Mouse (Mus musculus) limb, embryonic 14.5 days (tissue): Measurements from ENCODE around the gene Zfp524. TPM values are rescaled to one million over a fixed set of nuclear protein-coding genes. Genes with fewer than 3 reads are reported as not detected.

ENCODE experiments used
- ATAC-seq: fragments of 200-750 bp; cut with Nextera tagmentation; 2 replicates; pipeline ENCODE4 v1.8.0; 2017; ENCODE audit warnings: low read depth, moderate number of reproducible peaks, moderate TSS enrichment; ENCODE audit not compliant: low FRiP score
- DNase-seq: peaks from one replicate; pipeline ENCODE4 v3.0.0-alpha.2; 2015; ENCODE audit warnings: low spot score
- H3K27ac ChIP-seq: fragments of 300-500 bp; sonication (generic); replicated peaks from 2 replicates; pipeline ENCODE4 v1.5.1; 2014; ENCODE audit warnings: low read depth, mild to moderate bottlenecking, low read length, moderate library complexity, mixed read lengths
- H3K27me3 ChIP-seq: fragments of 300-500 bp; sonication (generic); 2 replicates; pipeline ENCODE4 v1.6.1; 2014; ENCODE audit warnings: low read length, mixed read lengths; ENCODE audit not compliant: control insufficient read depth, insufficient read depth
- H3K36me3 ChIP-seq: fragments of 300-500 bp; sonication (generic); 2 replicates; pipeline ENCODE4 v1.6.1; 2014; ENCODE audit warnings: mild to moderate bottlenecking, low read length, moderate library complexity, mixed read lengths; ENCODE audit not compliant: control insufficient read depth, insufficient read depth
- H3K4me1 ChIP-seq: fragments of 300-500 bp; sonication (generic); 2 replicates; pipeline ENCODE4 v1.6.1; 2014; ENCODE audit warnings: antibody characterized with exemption, low read length, mixed read lengths; ENCODE audit not compliant: control insufficient read depth, insufficient read depth
- H3K4me2 ChIP-seq: fragments of 300-500 bp; sonication (generic); replicated peaks from 2 replicates; pipeline ENCODE4 v1.6.1; 2014; ENCODE audit warnings: low read depth, mild to moderate bottlenecking, low read length, moderate library complexity; ENCODE audit not compliant: severe bottlenecking
- H3K4me3 ChIP-seq: fragments of 300-500 bp; sonication (generic); replicated peaks from 2 replicates; pipeline ENCODE4 v1.5.1; 2014; ENCODE audit warnings: low read length
- H3K9ac ChIP-seq: fragments of 300-500 bp; sonication (generic); 2 replicates; pipeline ENCODE4 v1.6.1; 2014; ENCODE audit warnings: mild to moderate bottlenecking, low read depth, low read length, moderate library complexity; ENCODE audit not compliant: severe bottlenecking
- H3K9me3 ChIP-seq: fragments of 300-500 bp; sonication (generic); 2 replicates; pipeline ENCODE4 v1.6.1; 2016; ENCODE audit warnings: low read length; ENCODE audit not compliant: control insufficient read depth
- POLR2A ChIP-seq: fragments of 200-500 bp; IDR thresholded peaks from 2 replicates; pipeline ENCODE4 v1.8.0; 2012; ENCODE audit warnings: inconsistent platforms, mild to moderate bottlenecking, moderate library complexity, borderline replicate concordance; ENCODE audit not compliant: insufficient read depth, insufficient read length; ENCODE audit errors: extremely low read depth
- WGBS: fragments of 180-500 bp; shearing (Covaris S2); extraction: QIAGEN DNeasy Blood & Tissue Kit; methylation state at CpG from one replicate; pipeline ENCODE4 v1.1.7; 2014; 5-methylcytosine and 5-hydroxymethylcytosine counted together
- polyA plus RNA-seq, 2 experiments: library from polyadenylated mRNA; depleted of rRNA in 1 of 2; stranded (reverse) in 1 of 2; unstranded in 1 of 2; fragments of >200 nt; fragmentation: Nextera tagmentation in 1 of 2; extraction: Ambion mirVana in 1 of 2; gene quantifications; 2 replicates each; pipeline versions ENCODE4 v1.2.1 to v1.2.3; 2012 to 2014

The Zfp524 gene
- polyA plus RNA-seq, 2 experiments, result 12.1 to 17.0 TPM

GRCm38 (mm10) chr7:5060239-5060731, 46.1 kb downstream of the Zfp524 start:
- Histone ChIP-seq H3K9me3 (no peaks in the 10 kb centered on the region), H3K4me1 (peaks cover 24% of the 10 kb centered on the region), H3K36me3 (0 out of 2 replicates have a peak, but pooled peaks cover under 1% of the 10 kb centered on the region), H3K4me2 (peak overlapping the region; percentile 82), H3K27ac (peak overlapping the region; percentile 96), H3K27me3 (peaks cover 18% of the 10 kb centered on the region), H3K4me3 (peak overlapping the region; percentile 64), H3K9ac (peak overlapping the region; percentile 83)
- 3% methylated on average over 24 of the region's 27 CpGs for WGBS
- no peak for TF ChIP-seq POLR2A
- peak; percentile 86 for DNase-seq
- no peak for ATAC-seq

GRCm38 (mm10) chr7:5060944-5061773, 46.9 kb downstream of the Zfp524 start:
- Histone ChIP-seq H3K4me2 (peak overlapping the region; percentile 82), H3K4me1 (peaks cover 21% of the 10 kb centered on the region), H3K4me3 (peak overlapping the region; percentile 64), H3K27me3 (peaks cover 9% of the 10 kb centered on the region; the same call in 1 of the 2 replicates), H3K36me3 (peaks cover 9% of the 10 kb centered on the region), H3K27ac (peak overlapping the region; percentile 96), H3K9ac (peak overlapping the region; percentile 83), H3K9me3 (no peaks in the 10 kb centered on the region)
- peak; percentile 99 for DNase-seq
- TF ChIP-seq POLR2A, result no peak; the same call in 1 of the 2 replicates
- peak; percentile 88 for ATAC-seq
- 2% methylated on average over 58 of the region's 60 CpGs for WGBS

- Histone ChIP-seq H3K4me2 (peak within 1 kb of the TSS; percentile 82), H3K4me3 (peak within 1 kb of the TSS; percentile 64), H3K36me3 (peaks cover 16% of the 10 kb centered on the region), H3K27ac (peak within 1 kb of the TSS; percentile 96), H3K9ac (peak within 1 kb of the TSS; percentile 83), H3K27me3 (0 out of 2 replicates have a peak, but pooled peaks cover 4% of the 10 kb centered on the region), H3K9me3 (no peaks in the 10 kb centered on the region), H3K4me1 (peaks cover 20% of the 10 kb centered on the region)
- TF ChIP-seq POLR2A, result 0 out of 2 replicates have a peak, but pooled peaks have one; percentile 19
- whole genome bisulfite sequencing, result 2% methylated on average over 32 of the region's 65 CpGs
- peak; percentile 81 for ATAC-seq
- peak; percentile 89 for DNase-seq
These were observed 47.7 kb downstream of the Zfp524 start, which contains the start of gene U2af2 for GRCm38 (mm10) chr7:5061774-5062359. Gene U2af2 (plus strand): TSS chr7:5062143.

GRCm38 (mm10) chr7:5062360-5063001, 48.3 kb downstream of the Zfp524 start:
- peak; percentile 58 for ATAC-seq
- H3K9me3 ChIP-seq, result no peaks in the 10 kb centered on the region
- peak overlapping the region; percentile 83 for H3K9ac ChIP-seq
- H3K27ac ChIP-seq, result peak overlapping the region; percentile 96
- no peak for TF ChIP-seq POLR2A
- DNase-seq, result peak; percentile 86
- no peaks in the 10 kb centered on the region for H3K27me3 ChIP-seq
- H3K4me1 ChIP-seq, result peaks cover 17% of the 10 kb centered on the region
- H3K4me3 ChIP-seq, result peak overlapping the region; percentile 64
- WGBS, result under 1% methylated on average over 46 of the region's 51 CpGs
- peaks cover 22% of the 10 kb centered on the region for H3K36me3 ChIP-seq
- peak overlapping the region; percentile 78 for H3K4me2 ChIP-seq

- Histone ChIP-seq H3K9ac (no peak overlapping the region), H3K4me2 (no peak overlapping the region), H3K4me3 (no peak overlapping the region), H3K9me3 (no peaks in the 10 kb centered on the region), H3K4me1 (peaks cover 14% of the 10 kb centered on the region), H3K36me3 (peaks cover 46% of the 10 kb centered on the region), H3K27ac (no peak overlapping the region), H3K27me3 (no peaks in the 10 kb centered on the region)
- no peak for ATAC-seq
- no peak for DNase-seq
- TF ChIP-seq POLR2A, result no peak
- 89% methylated on average over 6 of the region's 6 CpGs for WGBS
These were observed 50.7 kb downstream of the Zfp524 start for GRCm38 (mm10) chr7:5064886-5065285.

Other genes with a start within 250 kb of the Zfp524 start
- gene Fam71e2, start 243.1 kb upstream of the Zfp524 start, polyA plus RNA-seq (2012; rRNA removed), result 0.03 TPM in 1 of 2 replicates, not detected in the other
- not detected in 2 replicates for gene Fam71e2, start 243.1 kb upstream of the Zfp524 start, polyA plus RNA-seq (2014; fragmentation: Nextera tagmentation; extraction: Ambion mirVana)
- gene Il11, start 231.6 kb upstream of the Zfp524 start, polyA plus RNA-seq (2012; rRNA removed), result 0.33 and 0.63 TPM in 2 replicates
- 0.22 TPM in 1 of 2 replicates, not detected in the other for gene Il11, start 231.6 kb upstream of the Zfp524 start, polyA plus RNA-seq (2014; fragmentation: Nextera tagmentation; extraction: Ambion mirVana)
- gene Tmem190, start 231.5 kb upstream of the Zfp524 start, polyA plus RNA-seq (2012; rRNA removed), result not detected in 2 replicates
- gene Tmem190, start 231.5 kb upstream of the Zfp524 start, polyA plus RNA-seq (2014; fragmentation: Nextera tagmentation; extraction: Ambion mirVana), result not detected in 2 replicates
- gene Tmem238, start 224.8 kb upstream of the Zfp524 start, polyA plus RNA-seq (2012; rRNA removed), result 10.1 and 15.2 TPM in 2 replicates
- 8.1 and 9.6 TPM in 2 replicates for gene Tmem238, start 224.8 kb upstream of the Zfp524 start, polyA plus RNA-seq (2014; fragmentation: Nextera tagmentation; extraction: Ambion mirVana)
- gene Rpl28, start 221.5 kb upstream of the Zfp524 start, polyA plus RNA-seq (2012; rRNA removed), result 486 and 665 TPM in 2 replicates
- gene Rpl28, start 221.5 kb upstream of the Zfp524 start, polyA plus RNA-seq (2014; fragmentation: Nextera tagmentation; extraction: Ambion mirVana), result 253 and 275 TPM in 2 replicates
- gene Ube2s, start 201.8 kb upstream of the Zfp524 start, polyA plus RNA-seq (2012; rRNA removed), result 515 and 618 TPM in 2 replicates
- 366 and 368 TPM in 2 replicates for gene Ube2s, start 201.8 kb upstream of the Zfp524 start, polyA plus RNA-seq (2014; fragmentation: Nextera tagmentation; extraction: Ambion mirVana)
- gene Shisa7, start 169.7 kb upstream of the Zfp524 start, polyA plus RNA-seq (2012; rRNA removed), result 4.2 and 5.1 TPM in 2 replicates
- 0.43 and 0.54 TPM in 2 replicates for gene Shisa7, start 169.7 kb upstream of the Zfp524 start, polyA plus RNA-seq (2014; fragmentation: Nextera tagmentation; extraction: Ambion mirVana)
- gene Isoc2b, start 144.2 kb upstream of the Zfp524 start, polyA plus RNA-seq (2012; rRNA removed), result 7.4 and 11.0 TPM in 2 replicates
- gene Isoc2b, start 144.2 kb upstream of the Zfp524 start, polyA plus RNA-seq (2014; fragmentation: Nextera tagmentation; extraction: Ambion mirVana), result 9.7 and 9.9 TPM in 2 replicates
- 13.6 and 16.7 TPM in 2 replicates for gene Isoc2a, start 137.3 kb upstream of the Zfp524 start, polyA plus RNA-seq (2012; rRNA removed)
- gene Isoc2a, start 137.3 kb upstream of the Zfp524 start, polyA plus RNA-seq (2014; fragmentation: Nextera tagmentation; extraction: Ambion mirVana), result 1.1 and 1.3 TPM in 2 replicates
- gene Gm36210, start 107.9 kb upstream of the Zfp524 start, polyA plus RNA-seq (2012; rRNA removed), result 0.15 and 0.22 TPM in 2 replicates
- gene Gm36210, start 107.9 kb upstream of the Zfp524 start, polyA plus RNA-seq (2014; fragmentation: Nextera tagmentation; extraction: Ambion mirVana), result not detected in 2 replicates
- 13.4 and 22.3 TPM in 2 replicates for gene Zfp628, start 99.2 kb upstream of the Zfp524 start, polyA plus RNA-seq (2012; rRNA removed)
- gene Zfp628, start 99.2 kb upstream of the Zfp524 start, polyA plus RNA-seq (2014; fragmentation: Nextera tagmentation; extraction: Ambion mirVana), result 4.0 and 4.6 TPM in 2 replicates
- 7.6 and 10.0 TPM in 2 replicates for gene Nat14, start 92.4 kb upstream of the Zfp524 start, polyA plus RNA-seq (2012; rRNA removed)
- gene Nat14, start 92.4 kb upstream of the Zfp524 start, polyA plus RNA-seq (2014; fragmentation: Nextera tagmentation; extraction: Ambion mirVana), result 0.92 and 1.9 TPM in 2 replicates
- 38.1 and 48.4 TPM in 2 replicates for gene Ssc5d, start 88.6 kb upstream of the Zfp524 start, polyA plus RNA-seq (2012; rRNA removed)
- gene Ssc5d, start 88.6 kb upstream of the Zfp524 start, polyA plus RNA-seq (2014; fragmentation: Nextera tagmentation; extraction: Ambion mirVana), result 13.2 and 13.6 TPM in 2 replicates
- 0.45 and 0.74 TPM in 2 replicates for gene Sbk2, start 50.0 kb upstream of the Zfp524 start, polyA plus RNA-seq (2012; rRNA removed)
- 0.37 and 1.1 TPM in 2 replicates for gene Sbk2, start 50.0 kb upstream of the Zfp524 start, polyA plus RNA-seq (2014; fragmentation: Nextera tagmentation; extraction: Ambion mirVana)
- gene Sbk3, start 43.2 kb upstream of the Zfp524 start, polyA plus RNA-seq (2012; rRNA removed), result 0.15 and 0.28 TPM in 2 replicates
- 0.06 and 0.12 TPM in 2 replicates for gene Sbk3, start 43.2 kb upstream of the Zfp524 start, polyA plus RNA-seq (2014; fragmentation: Nextera tagmentation; extraction: Ambion mirVana)
- 97.6 and 196 TPM in 2 replicates for gene Zfp579, start 18.3 kb upstream of the Zfp524 start, polyA plus RNA-seq (2012; rRNA removed)
- gene Zfp579, start 18.3 kb upstream of the Zfp524 start, polyA plus RNA-seq (2014; fragmentation: Nextera tagmentation; extraction: Ambion mirVana), result 30.3 and 39.0 TPM in 2 replicates
- 42.4 and 50.8 TPM in 2 replicates for gene Fiz1, start 282 bp downstream of the Zfp524 start, polyA plus RNA-seq (2012; rRNA removed)
- gene Fiz1, start 282 bp downstream of the Zfp524 start, polyA plus RNA-seq (2014; fragmentation: Nextera tagmentation; extraction: Ambion mirVana), result 37.5 and 42.0 TPM in 2 replicates
- not detected in 2 replicates for gene Gm44973, start 1.1 kb downstream of the Zfp524 start, polyA plus RNA-seq (2012; rRNA removed)
- 0.57 and 1.9 TPM in 2 replicates for gene Gm44973, start 1.1 kb downstream of the Zfp524 start, polyA plus RNA-seq (2014; fragmentation: Nextera tagmentation; extraction: Ambion mirVana)
- gene Zfp865, start 6.0 kb downstream of the Zfp524 start, polyA plus RNA-seq (2012; rRNA removed), result 53.2 and 72.3 TPM in 2 replicates
- 6.6 and 7.8 TPM in 2 replicates for gene Zfp865, start 6.0 kb downstream of the Zfp524 start, polyA plus RNA-seq (2014; fragmentation: Nextera tagmentation; extraction: Ambion mirVana)
- gene Ccdc106, start 6.1 kb downstream of the Zfp524 start, polyA plus RNA-seq (2012; rRNA removed), result 48.1 and 49.4 TPM in 2 replicates
- 36.7 and 37.3 TPM in 2 replicates for gene Ccdc106, start 6.1 kb downstream of the Zfp524 start, polyA plus RNA-seq (2014; fragmentation: Nextera tagmentation; extraction: Ambion mirVana)
- gene 4632433K11Rik, start 19.7 kb downstream of the Zfp524 start, polyA plus RNA-seq (2012; rRNA removed), result not detected in 2 replicates
- gene 4632433K11Rik, start 19.7 kb downstream of the Zfp524 start, polyA plus RNA-seq (2014; fragmentation: Nextera tagmentation; extraction: Ambion mirVana), result not detected in 2 replicates
- 6.5 and 6.8 TPM in 2 replicates for gene Zfp784, start 24.0 kb downstream of the Zfp524 start, polyA plus RNA-seq (2012; rRNA removed)
- gene Zfp784, start 24.0 kb downstream of the Zfp524 start, polyA plus RNA-seq (2014; fragmentation: Nextera tagmentation; extraction: Ambion mirVana), result 5.6 and 6.3 TPM in 2 replicates
- 49.7 and 70.4 TPM in 2 replicates for gene Zfp580, start 37.1 kb downstream of the Zfp524 start, polyA plus RNA-seq (2012; rRNA removed)
- 47.5 and 57.7 TPM in 2 replicates for gene Zfp580, start 37.1 kb downstream of the Zfp524 start, polyA plus RNA-seq (2014; fragmentation: Nextera tagmentation; extraction: Ambion mirVana)
- gene U2af2, start 47.7 kb downstream of the Zfp524 start, polyA plus RNA-seq (2012; rRNA removed), result 431 and 479 TPM in 2 replicates
- 123 and 128 TPM in 2 replicates for gene U2af2, start 47.7 kb downstream of the Zfp524 start, polyA plus RNA-seq (2014; fragmentation: Nextera tagmentation; extraction: Ambion mirVana)
- 119 and 144 TPM in 2 replicates for gene Epn1, start 65.8 kb downstream of the Zfp524 start, polyA plus RNA-seq (2012; rRNA removed)
- 69.1 and 76.2 TPM in 2 replicates for gene Epn1, start 65.8 kb downstream of the Zfp524 start, polyA plus RNA-seq (2014; fragmentation: Nextera tagmentation; extraction: Ambion mirVana)
- not detected in 2 replicates for gene Rfpl4, start 102.5 kb downstream of the Zfp524 start, polyA plus RNA-seq (2012; rRNA removed)
- gene Rfpl4, start 102.5 kb downstream of the Zfp524 start, polyA plus RNA-seq (2014; fragmentation: Nextera tagmentation; extraction: Ambion mirVana), result not detected in 2 replicates
- 0.20 and 0.34 TPM in 2 replicates for gene Rasl2-9, start 111.5 kb downstream of the Zfp524 start, polyA plus RNA-seq (2012; rRNA removed)
- 0.43 and 0.55 TPM in 2 replicates for gene Rasl2-9, start 111.5 kb downstream of the Zfp524 start, polyA plus RNA-seq (2014; fragmentation: Nextera tagmentation; extraction: Ambion mirVana)
- gene Vmn1r55, start 135.3 kb downstream of the Zfp524 start, polyA plus RNA-seq (2012; rRNA removed), result not detected in 2 replicates
- gene Vmn1r55, start 135.3 kb downstream of the Zfp524 start, polyA plus RNA-seq (2014; fragmentation: Nextera tagmentation; extraction: Ambion mirVana), result not detected in 2 replicates
- not detected in 2 replicates for gene Vmn1r56, start 182.3 kb downstream of the Zfp524 start, polyA plus RNA-seq (2012; rRNA removed)
- not detected in 2 replicates for gene Vmn1r56, start 182.3 kb downstream of the Zfp524 start, polyA plus RNA-seq (2014; fragmentation: Nextera tagmentation; extraction: Ambion mirVana)
- not detected in 2 replicates for gene Vmn1r57, start 204.1 kb downstream of the Zfp524 start, polyA plus RNA-seq (2012; rRNA removed)
- gene Vmn1r57, start 204.1 kb downstream of the Zfp524 start, polyA plus RNA-seq (2014; fragmentation: Nextera tagmentation; extraction: Ambion mirVana), result not detected in 2 replicates